Mouse (Mus musculus): ENCODE measurements around the gene Dync1h1.

- TF ChIP-seq CTCF (conservative IDR thresholded peaks at IDR 0.05; ENCODE audit: insufficient read depth, insufficient read length, low read depth, low read length) (no peak), POLR2A (IDR thresholded peaks at IDR 0.05; ENCODE audit: low read depth, low read length) (no peak)
Observed at GRCm38 (mm10) chr12:110553362-110553761, 47.9 kb upstream of the Dync1h1 start.
